Mouse (Mus musculus) embryonic facial prominence, embryonic 11.5 days (tissue): Measurements from ENCODE around the gene Pde1b. TPM values are rescaled to one million over a fixed set of nuclear protein-coding genes. Genes with fewer than 3 reads are reported as not detected.

Experiments
- ATAC-seq: fragments of 200-750 bp; cut with Nextera tagmentation; replicated peaks from 2 replicates; pipeline ENCODE4 v1.8.0; 2017; ENCODE audit warnings: low read depth; ENCODE audit not compliant: insufficient number of reproducible peaks, low FRiP score, low TSS enrichment
- DNase-seq: peaks from one replicate; pipeline ENCODE4 v3.0.0-alpha.2; 2015; ENCODE audit warnings: low spot score
- H3K27ac ChIP-seq: fragments of 300-500 bp; sonication (generic); replicated peaks from 2 replicates; pipeline ENCODE4 v1.5.1; 2014; ENCODE audit warnings: mild to moderate bottlenecking, low read depth, low read length, control low read depth
- H3K27me3 ChIP-seq: fragments of 300-500 bp; sonication (generic); 2 replicates; pipeline ENCODE4 v1.6.1; 2014; ENCODE audit warnings: mild to moderate bottlenecking, low read length, moderate library complexity, mixed read lengths; ENCODE audit not compliant: control insufficient read depth, insufficient read depth
- H3K36me3 ChIP-seq: fragments of 300-500 bp; sonication (generic); replicated peaks from 2 replicates; pipeline ENCODE4 v1.6.1; 2014; ENCODE audit warnings: low read depth, mild to moderate bottlenecking, low read length, moderate library complexity, mixed read lengths; ENCODE audit not compliant: control insufficient read depth, insufficient read depth
- H3K4me1 ChIP-seq: fragments of 300-500 bp; sonication (generic); 2 replicates; pipeline ENCODE4 v1.6.1; 2014; ENCODE audit warnings: low read length, mixed read lengths; ENCODE audit not compliant: control insufficient read depth, insufficient read depth
- H3K4me2 ChIP-seq: fragments of 300-500 bp; sonication (generic); 2 replicates; pipeline ENCODE4 v1.6.1; 2014; ENCODE audit warnings: low read depth, mild to moderate bottlenecking, control low read depth, low read length, moderate library complexity
- H3K4me3 ChIP-seq: fragments of 300-500 bp; sonication (generic); 2 replicates; pipeline ENCODE4 v1.5.1; 2014; ENCODE audit warnings: low read depth, low read length, control low read depth
- H3K9ac ChIP-seq: fragments of 300-500 bp; sonication (generic); replicated peaks from 2 replicates; pipeline ENCODE4 v1.6.1; 2014; ENCODE audit warnings: mild to moderate bottlenecking, control low read depth, low read length
- H3K9me3 ChIP-seq: fragments of 300-500 bp; sonication (generic); replicated peaks from 2 replicates; pipeline ENCODE4 v1.6.1; 2016; ENCODE audit warnings: mild to moderate bottlenecking, low read length, inconsistent platforms, mixed read lengths; ENCODE audit not compliant: control insufficient read depth
- WGBS: fragments of 180-500 bp; shearing (Covaris S2); extraction: QIAGEN DNeasy Blood & Tissue Kit; methylation state at CpG from one replicate; pipeline ENCODE4 v1.1.7; 2014; 5-methylcytosine and 5-hydroxymethylcytosine counted together
- polyA plus RNA-seq: library from polyadenylated mRNA; unstranded; fragments of >200 nt; fragmentation: Nextera tagmentation; extraction: Ambion mirVana; gene quantifications from 2 replicates; pipeline ENCODE4 v1.2.1, GENCODE M21; 2014

Pde1b gene
- polyA plus RNA-seq: 6.6 and 8.4 TPM in 2 replicates

DNA sequence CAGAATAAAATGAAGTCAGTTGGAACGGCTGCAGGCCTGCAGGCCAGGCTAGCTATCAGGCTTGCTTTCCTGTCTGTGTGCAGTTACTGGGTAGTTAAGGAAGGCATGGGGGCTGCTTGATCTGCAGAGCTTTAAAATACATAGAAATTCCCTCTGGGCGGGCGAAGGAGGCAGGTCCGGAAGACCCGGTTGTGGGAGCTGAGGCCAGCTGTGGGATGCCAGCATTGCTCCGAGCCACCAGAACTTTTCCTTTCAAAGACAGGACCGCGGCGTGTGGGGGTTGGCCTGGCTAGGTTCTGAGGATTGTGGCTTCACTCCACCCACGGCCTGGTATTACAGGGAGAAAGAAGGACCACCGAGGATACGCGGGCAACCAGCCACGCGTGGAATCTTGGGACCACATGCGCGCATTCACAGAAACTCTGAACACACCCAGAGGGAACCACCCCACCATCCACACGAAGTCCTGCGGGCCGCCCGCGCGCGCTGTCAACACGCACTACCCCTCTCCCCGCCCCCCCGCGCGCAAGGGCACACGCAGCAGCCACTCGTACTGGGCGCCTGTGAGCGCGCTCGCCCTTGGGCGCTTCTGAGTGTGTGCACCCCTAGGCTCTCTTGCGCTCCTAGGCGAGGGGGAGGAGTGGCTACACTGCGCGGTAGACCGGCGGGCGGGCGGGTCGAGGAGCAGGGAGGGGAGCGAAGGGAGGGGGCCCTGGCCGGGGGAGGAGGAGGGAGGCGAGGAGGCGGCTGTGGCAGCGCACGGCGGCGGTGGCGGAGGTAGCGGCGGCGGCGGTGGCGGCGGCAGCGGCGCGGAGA is at the start of gene Pde1b:
Gene Pde1b, plus strand, starts transcription at position 600 of the 816 bp plus-strand sequence.
- Histone ChIP-seq H3K4me3 (peak within 1 kb of the TSS; percentile 61), H3K4me1 (no peaks in the 10 kb centered on the region; the same call in 1 of the 2 replicates), H3K9me3 (no peaks in the 10 kb centered on the region), H3K27me3 (peaks cover 10% of the 10 kb centered on the region), H3K36me3 (no peaks in the 10 kb centered on the region), H3K27ac (no peak within 1 kb of the TSS), H3K9ac (peak within 1 kb of the TSS; percentile 58), H3K4me2 (peak within 1 kb of the TSS; percentile 99)
- ATAC-seq (peak; percentile 89), DNase-seq (peak; percentile 61)
- WGBS: under 1% methylated on average over 38 of the region's 63 CpGs

DNA sequence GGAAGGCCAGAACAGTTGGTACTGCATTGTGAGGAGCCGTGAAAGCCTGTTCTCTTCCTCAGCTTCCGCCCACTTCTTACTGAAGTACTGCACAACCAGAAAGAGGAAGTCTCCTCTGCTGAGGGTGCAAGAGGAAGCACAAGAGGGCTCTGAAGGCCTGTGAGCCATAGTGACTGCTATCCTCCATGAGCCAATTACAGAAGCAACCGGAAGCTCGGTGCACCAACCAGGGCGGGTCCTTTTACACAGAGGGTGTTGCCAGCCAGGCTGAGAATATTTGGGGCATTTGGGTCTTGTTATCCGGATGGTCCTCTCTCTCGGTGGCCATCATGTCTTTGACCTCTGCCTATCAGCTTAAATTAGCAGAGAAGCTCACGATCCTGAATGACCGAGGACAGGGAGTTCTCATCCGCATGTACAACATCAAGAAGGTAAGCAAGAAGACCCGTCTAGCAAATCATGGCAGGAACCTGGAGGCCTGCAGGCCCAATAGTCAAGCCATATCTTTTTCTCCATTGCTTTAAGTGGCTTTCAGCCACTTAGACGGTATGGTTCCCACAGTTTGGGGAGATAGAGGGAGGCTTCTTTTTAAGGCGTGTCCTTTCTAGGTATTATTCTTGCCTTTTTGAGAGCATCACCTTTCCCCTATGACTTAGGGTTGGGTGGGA is 49.1 kb upstream of the Pde1b start, which contains the start of gene Nckap1l:
Gene Nckap1l, plus strand, starts transcription at position 244 of the 668 bp plus-strand sequence.
- no peaks in the 10 kb centered on the region for H3K9me3 ChIP-seq
- ATAC-seq: no peak
- 88% methylated on average over 13 of the region's 13 CpGs for WGBS

GRCm38 (mm10) chr15:103454449-103454848 is 48.4 kb upstream of the Pde1b start:
- Histone ChIP-seq H3K27me3 (no peaks in the 10 kb centered on the region), H3K9ac (no peak overlapping the region), H3K27ac (no peak overlapping the region), H3K9me3 (no peaks in the 10 kb centered on the region), H3K36me3 (no peaks in the 10 kb centered on the region), H3K4me3 (no peak overlapping the region), H3K4me2 (no peak overlapping the region), H3K4me1 (no peaks in the 10 kb centered on the region)
- WGBS: 83% methylated on average over 6 of the region's 6 CpGs
- ATAC-seq: no peak
- no peak for DNase-seq

More for the DNA sequence above, 49.1 kb upstream of the Pde1b start, which contains the start of gene Nckap1l:
- Histone ChIP-seq H3K27me3 (no peaks in the 10 kb centered on the region), H3K4me1 (no peaks in the 10 kb centered on the region), H3K36me3 (no peaks in the 10 kb centered on the region), H3K27ac (no peak within 1 kb of the TSS), H3K4me2 (no peak within 1 kb of the TSS), H3K4me3 (no peak within 1 kb of the TSS), H3K9ac (no peak within 1 kb of the TSS)
- no peak for DNase-seq

- no peaks in the 10 kb centered on the region for H3K36me3 ChIP-seq
- no peaks in the 10 kb centered on the region for H3K9me3 ChIP-seq
- ATAC-seq (no peak), DNase-seq (no peak)
- no peaks in the 10 kb centered on the region for H3K4me1 ChIP-seq
- no peak overlapping the region for H3K4me2 ChIP-seq
- no peak overlapping the region for H3K27ac ChIP-seq
- no peak overlapping the region for H3K4me3 ChIP-seq
- H3K27me3 ChIP-seq: no peaks in the 10 kb centered on the region
- 70% methylated on average over 7 of the region's 7 CpGs for WGBS
- no peak overlapping the region for H3K9ac ChIP-seq
Measured at GRCm38 (mm10) chr15:103462539-103463261, 40.1 kb upstream of the Pde1b start.

GRCm38 (mm10) chr15:103471488-103472194 is 31.2 kb upstream of the Pde1b start:
- ATAC-seq (no peak), DNase-seq (no peak)
- 80% methylated on average over 7 of the region's 7 CpGs for WGBS
- no peaks in the 10 kb centered on the region for H3K27me3 ChIP-seq
- no peak overlapping the region for H3K9ac ChIP-seq
- no peak overlapping the region for H3K4me3 ChIP-seq
- no peaks in the 10 kb centered on the region for H3K9me3 ChIP-seq
- no peak overlapping the region for H3K4me2 ChIP-seq
- no peak overlapping the region for H3K27ac ChIP-seq
- H3K4me1 ChIP-seq: no peaks in the 10 kb centered on the region
- H3K36me3 ChIP-seq: no peaks in the 10 kb centered on the region

DNA sequence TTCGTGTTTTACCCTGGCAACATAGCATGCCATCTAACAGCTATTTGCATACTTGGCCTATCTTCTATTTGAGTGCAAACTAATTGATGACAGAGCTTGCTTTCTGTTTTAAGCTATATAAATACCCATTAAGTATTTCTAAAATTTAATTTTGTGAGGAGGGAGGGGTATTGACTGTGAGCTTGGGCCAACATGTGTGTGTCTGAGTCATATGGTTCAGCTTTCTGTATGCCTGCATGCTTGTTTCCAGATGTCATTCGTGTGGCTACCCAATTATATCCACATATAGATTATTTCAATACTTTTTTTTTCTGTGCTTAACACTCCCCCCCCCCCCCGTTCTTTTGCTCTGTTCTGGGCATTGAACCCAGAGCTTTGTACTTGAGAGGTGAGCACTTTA is 30.6 kb upstream of the Pde1b start:
- Histone ChIP-seq H3K4me1 (no peaks in the 10 kb centered on the region), H3K9me3 (no peaks in the 10 kb centered on the region), H3K36me3 (no peaks in the 10 kb centered on the region), H3K27me3 (no peaks in the 10 kb centered on the region), H3K4me2 (no peak overlapping the region), H3K27ac (no peak overlapping the region), H3K4me3 (no peak overlapping the region), H3K9ac (no peak overlapping the region)
- 63% methylated on average over 3 of the region's 3 CpGs for WGBS
- no peak for DNase-seq
- ATAC-seq: no peak

DNA sequence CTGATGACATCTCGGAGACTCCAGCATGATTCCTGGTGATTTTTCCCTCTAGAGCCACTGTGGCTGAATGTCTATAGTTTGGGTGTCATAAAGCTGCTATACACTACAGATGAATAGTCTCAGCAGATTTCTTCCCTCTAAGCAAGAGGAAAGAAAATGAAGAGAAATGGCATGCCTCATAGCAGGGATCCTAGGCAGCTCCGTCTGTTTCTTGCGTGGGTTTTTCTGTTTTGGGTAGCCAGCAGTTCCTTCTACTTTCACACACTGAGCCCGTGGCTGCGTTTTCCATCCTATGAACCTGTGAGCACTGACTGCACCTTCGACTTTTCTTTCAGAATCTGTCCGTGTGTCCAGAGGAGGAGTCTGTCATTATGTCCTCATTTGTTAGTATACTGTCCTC is 29.7 kb upstream of the Pde1b start:
- H3K4me1 ChIP-seq: no peaks in the 10 kb centered on the region
- ATAC-seq: no peak
- H3K4me2 ChIP-seq: no peak overlapping the region
- H3K36me3 ChIP-seq: no peaks in the 10 kb centered on the region
- no peak overlapping the region for H3K27ac ChIP-seq
- no peaks in the 10 kb centered on the region for H3K27me3 ChIP-seq
- 88% methylated on average over 7 of the region's 7 CpGs for WGBS
- no peak overlapping the region for H3K4me3 ChIP-seq
- no peak overlapping the region for H3K9ac ChIP-seq
- no peak for DNase-seq
- H3K9me3 ChIP-seq: no peaks in the 10 kb centered on the region
